Mouse (Mus musculus) midbrain, embryonic 10.5 days (tissue): ENCODE measurements around the gene Gpr25. TPM values are rescaled to one million over a fixed set of nuclear protein-coding genes. Genes with fewer than 3 reads are reported as not detected.

Source experiments
- DNase-seq: peaks from one replicate; pipeline ENCODE4 v3.0.0-alpha.2; 2017; ENCODE audit warnings: low spot score
- H3K27ac ChIP-seq: fragments of 300-500 bp; sonication (generic); replicated peaks from 2 replicates; pipeline ENCODE4 v1.5.1; 2016; ENCODE audit warnings: mild to moderate bottlenecking
- H3K27me3 ChIP-seq: fragments of 300-500 bp; sonication (generic); 2 replicates; pipeline ENCODE4 v1.6.1; 2016; ENCODE audit warnings: low read depth, mild to moderate bottlenecking; ENCODE audit not compliant: poor library complexity, severe bottlenecking
- H3K36me3 ChIP-seq: fragments of 300-500 bp; sonication (generic); 2 replicates; pipeline ENCODE4 v1.6.1; 2016; ENCODE audit warnings: mild to moderate bottlenecking, moderate library complexity
- H3K4me1 ChIP-seq: fragments of 300-500 bp; sonication (generic); 2 replicates; pipeline ENCODE4 v1.6.1; 2016
- H3K4me3 ChIP-seq: fragments of 300-500 bp; sonication (generic); 2 replicates; pipeline ENCODE4 v1.5.1; 2016; ENCODE audit warnings: mild to moderate bottlenecking, moderate library complexity
- H3K9me3 ChIP-seq: fragments of 300-500 bp; sonication (generic); replicated peaks from 2 replicates; pipeline ENCODE4 v1.6.1; 2016; ENCODE audit warnings: mild to moderate bottlenecking
- WGBS: fragments of 180-500 bp; shearing (Covaris S2); methylation state at CpG from one replicate; pipeline ENCODE4 v1.1.7; 2016; 5-methylcytosine and 5-hydroxymethylcytosine counted together
- polyA plus RNA-seq: library from polyadenylated mRNA; unstranded; fragments of >200 nt; fragmentation: Nextera tagmentation; extraction: Ambion mirVana; gene quantifications from 2 replicates; pipeline ENCODE4 v1.2.1, GENCODE M21; 2016

The Gpr25 gene
- polyA plus RNA-seq, 1 experiment from 2014 or later: not detected

- H3K4me1 ChIP-seq: peaks cover 76% of the 10 kb centered on the region
- no peaks in the 10 kb centered on the region for H3K9me3 ChIP-seq
- H3K27me3 ChIP-seq: peaks cover 83% of the 10 kb centered on the region
- peak; percentile 17 for DNase-seq
- peaks cover 9% of the 10 kb centered on the region for H3K36me3 ChIP-seq
- peak overlapping the region; percentile 76 for H3K4me3 ChIP-seq
- under 1% methylated on average over 6 of the region's 6 CpGs for WGBS
- peak overlapping the region; percentile 79 for H3K27ac ChIP-seq
Measured at GRCm38 (mm10) chr1:136231596-136231995, 29.1 kb downstream of the Gpr25 start.

- Histone ChIP-seq H3K4me1 (peaks cover 83% of the 10 kb centered on the region), H3K27me3 (peaks cover 78% of the 10 kb centered on the region), H3K9me3 (no peaks in the 10 kb centered on the region), H3K4me3 (peak overlapping the region; percentile 76), H3K36me3 (peaks cover 23% of the 10 kb centered on the region), H3K27ac (peak overlapping the region; percentile 79)
- 23% methylated on average over 11 of the region's 11 CpGs for WGBS
- peak; percentile 24 for DNase-seq
Measured at GRCm38 (mm10) chr1:136230201-136230600, 30.5 kb downstream of the Gpr25 start.

DNA sequence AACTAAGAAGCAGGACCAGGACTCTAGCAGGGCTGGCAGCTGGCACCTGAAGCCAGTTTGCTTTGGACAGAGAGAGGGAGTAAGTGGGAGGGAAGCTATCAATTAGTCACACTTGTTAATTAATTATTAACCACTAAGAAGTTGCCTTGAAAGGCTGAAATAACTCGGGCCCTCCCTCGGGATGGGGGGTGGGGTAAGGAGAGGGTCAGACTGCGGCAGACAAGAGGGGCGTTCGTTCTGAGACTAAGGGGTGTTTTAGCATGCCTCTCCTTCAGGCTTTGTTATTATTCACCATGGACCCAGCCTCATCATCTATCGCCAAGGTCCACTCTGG is 31.7 kb downstream of the Gpr25 start:
- peak overlapping the region; percentile 76; the same call in 1 of the 2 replicates for H3K4me3 ChIP-seq
- H3K4me1 ChIP-seq: peaks cover 73% of the 10 kb centered on the region
- H3K27ac ChIP-seq: peak overlapping the region; percentile 79

GRCm38 (mm10) chr1:136228328-136229039 is 32.2 kb downstream of the Gpr25 start:
- Histone ChIP-seq H3K36me3 (peaks cover 40% of the 10 kb centered on the region), H3K9me3 (no peaks in the 10 kb centered on the region), H3K27ac (peak overlapping the region; percentile 79), H3K27me3 (peaks cover 73% of the 10 kb centered on the region), H3K4me1 (peaks cover 69% of the 10 kb centered on the region), H3K4me3 (peak overlapping the region; percentile 76; the same call in 1 of the 2 replicates)
- 19% methylated on average over 13 of the region's 13 CpGs for WGBS
- no peak for DNase-seq

More for the DNA sequence above, 31.7 kb downstream of the Gpr25 start:
- H3K27me3 ChIP-seq: peaks cover 73% of the 10 kb centered on the region
- 22% methylated on average over 6 of the region's 6 CpGs for WGBS
- peaks cover 35% of the 10 kb centered on the region for H3K36me3 ChIP-seq
- DNase-seq: peak; percentile 19
- no peaks in the 10 kb centered on the region for H3K9me3 ChIP-seq

- Histone ChIP-seq H3K4me1 (peaks cover 63% of the 10 kb centered on the region), H3K27ac (peak overlapping the region; percentile 79), H3K27me3 (peaks cover 73% of the 10 kb centered on the region), H3K4me3 (no peak overlapping the region), H3K36me3 (peaks cover 46% of the 10 kb centered on the region), H3K9me3 (no peaks in the 10 kb centered on the region)
- 81% methylated on average over 4 of the region's 4 CpGs for WGBS
- DNase-seq: no peak
Measured at GRCm38 (mm10) chr1:136227870-136228269, 32.8 kb downstream of the Gpr25 start.

DNA sequence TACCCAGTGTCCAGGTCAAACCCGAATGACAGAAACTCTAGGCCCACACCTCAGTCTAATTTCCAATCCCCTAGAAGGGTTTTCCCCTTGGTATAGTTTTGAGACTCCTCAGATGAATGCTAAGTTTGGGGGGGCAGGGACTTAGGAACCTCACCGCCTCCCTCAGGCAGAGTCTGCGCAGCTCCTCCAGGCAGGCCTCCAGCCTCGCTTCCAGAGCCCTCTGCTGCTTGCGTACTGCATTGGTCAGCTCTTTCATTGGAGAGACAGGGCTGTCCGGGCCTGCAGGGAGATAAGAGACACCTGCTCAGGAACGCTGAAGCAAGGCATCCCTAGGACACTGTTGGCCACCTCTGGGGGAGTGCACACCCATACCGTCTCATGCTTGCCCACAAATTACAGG is 34.0 kb downstream of the Gpr25 start:
- DNase-seq: no peak
- peaks cover 58% of the 10 kb centered on the region for H3K36me3 ChIP-seq
- 94% methylated on average over 8 of the region's 8 CpGs for WGBS
- H3K4me1 ChIP-seq: peaks cover 50% of the 10 kb centered on the region
- no peak overlapping the region for H3K27ac ChIP-seq
- no peak overlapping the region for H3K4me3 ChIP-seq
- H3K9me3 ChIP-seq: no peaks in the 10 kb centered on the region
- peaks cover 61% of the 10 kb centered on the region for H3K27me3 ChIP-seq

DNA sequence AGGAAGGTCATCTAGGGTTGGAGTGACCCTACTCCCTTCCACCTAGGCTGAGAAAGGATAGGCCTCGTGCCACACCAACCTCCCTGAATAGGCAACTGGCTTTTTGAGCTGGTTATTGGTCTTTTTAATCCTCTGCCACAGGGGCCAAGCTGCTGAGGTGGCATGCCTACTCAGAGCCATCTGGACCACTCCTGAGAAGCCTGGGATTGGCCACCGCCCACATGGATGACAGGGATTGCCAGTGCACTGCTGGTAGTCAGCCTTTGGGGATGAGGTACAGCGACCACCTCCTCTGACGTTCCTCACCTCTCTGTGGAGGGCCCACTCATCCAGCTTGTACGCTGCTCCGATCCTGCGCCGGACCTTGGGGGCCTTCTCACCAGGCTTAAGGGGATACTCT is 34.8 kb downstream of the Gpr25 start:
- peaks cover 54% of the 10 kb centered on the region for H3K27me3 ChIP-seq
- H3K4me1 ChIP-seq: peaks cover 42% of the 10 kb centered on the region
- WGBS: 94% methylated on average over 8 of the region's 8 CpGs
- no peak overlapping the region for H3K27ac ChIP-seq
- H3K36me3 ChIP-seq: peaks cover 66% of the 10 kb centered on the region
- no peak for DNase-seq
- no peaks in the 10 kb centered on the region for H3K9me3 ChIP-seq
- H3K4me3 ChIP-seq: no peak overlapping the region

DNA sequence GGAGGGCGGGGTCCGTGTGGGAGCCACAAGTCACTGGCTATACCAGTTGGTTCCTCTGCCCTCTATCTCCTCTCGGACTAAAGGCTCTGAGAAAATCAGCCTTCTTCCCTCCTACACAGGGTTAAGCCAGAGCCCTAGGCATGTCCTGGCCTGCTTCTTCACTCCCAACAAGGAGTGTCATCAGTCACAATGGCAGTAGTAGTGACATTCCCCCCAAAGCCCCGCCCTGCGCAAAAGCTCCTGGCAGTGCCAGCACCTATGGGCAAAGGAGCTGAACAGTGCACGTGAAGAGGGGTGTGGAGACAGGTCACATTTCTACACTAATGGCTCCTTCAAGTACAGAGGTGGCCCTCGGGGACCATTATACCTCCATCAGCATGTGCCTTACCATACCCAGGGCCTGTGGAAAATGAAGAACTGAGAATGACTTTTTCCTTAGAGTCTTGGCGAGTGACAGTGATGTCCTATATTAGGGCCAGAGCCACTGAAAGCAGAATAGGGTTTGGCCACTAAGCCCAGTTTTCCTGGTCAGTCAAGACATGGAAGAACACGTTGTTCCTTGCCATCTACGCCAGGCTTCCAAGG is 36.8 kb downstream of the Gpr25 start:
- peaks cover 86% of the 10 kb centered on the region for H3K36me3 ChIP-seq
- H3K27me3 ChIP-seq: peaks cover 34% of the 10 kb centered on the region
- H3K27ac ChIP-seq: no peak overlapping the region
- WGBS: 91% methylated on average over 10 of the region's 10 CpGs
- no peaks in the 10 kb centered on the region for H3K9me3 ChIP-seq
- no peak for DNase-seq
- no peak overlapping the region for H3K4me3 ChIP-seq
- peaks cover 23% of the 10 kb centered on the region for H3K4me1 ChIP-seq

GRCm38 (mm10) chr1:136222386-136222785 is 38.3 kb downstream of the Gpr25 start:
- no peak for DNase-seq
- H3K4me3 ChIP-seq: no peak overlapping the region
- peaks cover 19% of the 10 kb centered on the region for H3K27me3 ChIP-seq
- H3K36me3 ChIP-seq: peaks cover 99% of the 10 kb centered on the region
- H3K27ac ChIP-seq: no peak overlapping the region
- H3K4me1 ChIP-seq: peaks cover 10% of the 10 kb centered on the region
- 91% methylated on average over 10 of the region's 10 CpGs for WGBS
- H3K9me3 ChIP-seq: no peaks in the 10 kb centered on the region

DNA sequence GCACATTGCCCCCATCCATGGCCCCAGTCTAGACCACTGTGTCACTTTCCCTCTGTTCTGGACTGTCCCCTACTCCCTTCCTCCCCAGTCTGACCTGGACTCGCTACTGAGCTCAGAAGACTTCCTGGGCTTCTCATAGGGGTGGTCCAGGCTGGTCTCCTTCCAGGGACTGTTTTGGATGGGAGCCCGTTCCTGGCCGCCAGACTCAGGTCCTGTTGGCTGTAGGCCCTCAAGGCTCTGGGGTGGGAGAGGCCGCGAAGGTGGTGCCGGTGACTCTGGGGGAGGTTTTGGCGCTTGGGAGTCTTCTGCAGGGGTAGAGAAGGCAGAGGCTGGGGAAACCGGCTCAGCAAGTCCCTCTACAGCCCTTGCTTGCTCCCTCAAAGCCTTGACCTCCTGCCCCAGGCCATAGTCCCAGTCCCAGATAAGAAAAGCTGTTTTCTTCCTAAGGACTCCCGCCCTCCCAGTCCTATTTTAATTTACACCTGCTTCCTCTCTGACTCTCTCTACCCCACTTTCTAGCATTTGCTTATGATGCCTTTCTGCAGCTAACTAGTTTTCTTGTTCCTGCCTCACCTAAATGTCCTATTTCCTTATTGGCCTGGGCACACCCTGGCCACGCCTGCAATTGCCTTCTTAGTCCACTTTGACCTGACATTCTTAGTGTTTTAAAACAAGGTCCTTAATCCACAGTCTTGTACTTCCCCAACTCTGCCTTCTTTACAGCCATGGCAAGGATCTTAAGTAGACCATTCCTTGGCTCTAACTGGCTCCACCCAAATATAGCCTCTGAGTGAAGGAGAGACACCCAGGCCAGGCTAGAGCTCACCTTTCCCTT is 40.4 kb downstream of the Gpr25 start:
- DNase-seq: peak; percentile 11
- Histone ChIP-seq H3K4me3 (no peak overlapping the region), H3K27me3 (0 out of 2 replicates have a peak, but pooled peaks cover 2% of the 10 kb centered on the region), H3K4me1 (peaks cover 3% of the 10 kb centered on the region), H3K27ac (no peak overlapping the region), H3K36me3 (peaks cover 99% of the 10 kb centered on the region), H3K9me3 (no peaks in the 10 kb centered on the region)
- 88% methylated on average over 10 of the region's 10 CpGs for WGBS

GRCm38 (mm10) chr1:136214304-136214703 is 46.4 kb downstream of the Gpr25 start:
- Histone ChIP-seq H3K9me3 (no peaks in the 10 kb centered on the region), H3K36me3 (peaks cover 86% of the 10 kb centered on the region), H3K27ac (no peak overlapping the region), H3K4me3 (no peak overlapping the region), H3K27me3 (no peaks in the 10 kb centered on the region), H3K4me1 (peaks cover 5% of the 10 kb centered on the region; the same call in 1 of the 2 replicates)
- WGBS: 85% methylated on average over 15 of the region's 15 CpGs
- peak; percentile 11 for DNase-seq

DNA sequence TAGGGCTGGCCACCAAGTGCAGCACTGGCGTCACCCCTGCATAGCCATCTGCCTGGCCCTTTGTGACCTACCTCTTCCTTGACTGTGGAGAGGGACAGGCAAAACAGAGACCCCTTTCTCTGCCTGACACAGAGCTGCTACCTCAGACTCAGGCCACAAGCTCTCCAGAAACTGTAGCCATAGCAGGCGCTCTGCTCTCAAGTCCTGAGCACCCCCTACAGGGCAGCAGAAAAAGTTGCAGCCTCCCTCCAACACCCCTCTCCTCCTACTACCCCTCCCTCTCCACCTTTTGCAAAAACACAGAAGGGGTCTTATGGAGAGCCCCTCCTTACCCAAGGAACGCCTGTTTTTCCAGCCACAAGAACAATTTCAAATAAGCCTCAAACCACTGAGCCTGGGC is 47.9 kb downstream of the Gpr25 start, which contains the start of gene Mroh3:
Mroh3 (minus strand) TSS at position 26 of the 400 bp plus-strand sequence.
- peak; percentile 44 for DNase-seq
- H3K36me3 ChIP-seq: peaks cover 73% of the 10 kb centered on the region
- WGBS: 54% methylated on average over 3 of the region's 3 CpGs
- no peaks in the 10 kb centered on the region for H3K27me3 ChIP-seq
- no peaks in the 10 kb centered on the region for H3K9me3 ChIP-seq
- peaks cover 5% of the 10 kb centered on the region; the same call in 1 of the 2 replicates for H3K4me1 ChIP-seq
- no peak within 1 kb of the TSS for H3K4me3 ChIP-seq
- H3K27ac ChIP-seq: no peak within 1 kb of the TSS
